Mouse (Mus musculus) layer of hippocampus, adult 6 months (tissue): ENCODE data around the gene Lias. TPM values are rescaled to one million over a fixed set of nuclear protein-coding genes. Genes with fewer than 3 reads are reported as not detected.

Source experiments
- long read RNA-seq, 2 experiments: library from polyadenylated mRNA; unstranded; transcript quantifications; one replicate each; pipeline ENCODE4 v2.0.0; 2019 to 2020
- polyA plus RNA-seq: library from polyadenylated mRNA; unstranded; fragments of <200 nt; fragmentation: Nextera tagmentation; gene quantifications from 2 replicates; pipeline ENCODE4 v1.2.3, GENCODE M21; 2021

The Lias gene
- polyA plus RNA-seq, result 45.9 and 49.3 TPM in 2 replicates
- long read RNA-seq, experiment 1, transcript Lias-201 (11 exons, 2,996 nt), result minor isoform, 14 of 89 reads
- long read RNA-seq, experiment 1, transcript Lias-202 (11 exons, 1,668 nt), result major isoform, 56 of 89 reads
- long read RNA-seq, experiment 1, partial matches to known transcripts, result 9 of 89 reads
- long read RNA-seq, experiment 1, other reads (novel, unspliced or antisense), result 10 of 89 reads
- long read RNA-seq, experiment 2, transcript Lias-201 (11 exons, 2,996 nt), result minor isoform, 19 of 185 reads
- long read RNA-seq, experiment 2, transcript Lias-202 (11 exons, 1,668 nt), result major isoform, 145 of 185 reads
- long read RNA-seq, experiment 2, partial matches to known transcripts, result 5 of 185 reads
- long read RNA-seq, experiment 2, other reads (novel, unspliced or antisense), result 12 of 185 reads

GRCm38 (mm10) chr5:65390648-65391644 lies at the start of gene Lias, which contains the start of gene Rpl9:
Lias (plus strand) TSS chr5:65391497.
Rpl9 (minus strand) TSS chr5:65391444.

GRCm38 (mm10) chr5:65348168-65348567 lies 43.1 kb upstream of the Lias start, which contains the start of gene Klb:
Klb (plus strand) TSS chr5:65348314.

GRCm38 (mm10) chr5:65435806-65436561 lies 44.7 kb downstream of the Lias start, which contains the start of gene Ugdh:
Ugdh (minus strand) TSS chr5:65435949.

Other genes starting within 250 kb of the Lias start
- 7.4 and 7.5 TPM in 2 replicates for gene Wdr19, start 191.8 kb upstream of the Lias start, polyA plus RNA-seq
- 39.3 and 43.1 TPM in 2 replicates for gene Rfc1, start 55.8 kb upstream of the Lias start, polyA plus RNA-seq
- gene Klb, start 43.2 kb upstream of the Lias start, polyA plus RNA-seq, result 0.06 TPM in 1 of 2 replicates, not detected in the other
- 2,007 and 2,139 TPM in 2 replicates for gene Rpl9, start 53 bp upstream of the Lias start, polyA plus RNA-seq
- 12.7 and 16.3 TPM in 2 replicates for gene Ugdh, start 44.5 kb downstream of the Lias start, polyA plus RNA-seq
- 0.75 TPM in 1 of 2 replicates, not detected in the other for gene Gm43552, start 101.3 kb downstream of the Lias start, polyA plus RNA-seq
- 242 and 249 TPM in 2 replicates for gene Smim14, start 145.7 kb downstream of the Lias start, polyA plus RNA-seq
- 45.7 and 64.8 TPM in 2 replicates for gene Ube2k, start 145.7 kb downstream of the Lias start, polyA plus RNA-seq